Mouse (Mus musculus): ENCODE measurements around the gene Dlat. TPM values are rescaled to one million over a fixed set of nuclear protein-coding genes. Genes with fewer than 3 reads are reported as not detected.
A peak's percentile ranks its signal among the peaks of the same experiment; 100 is the strongest.

Gene Dlat
- polyA plus RNA-seq, 1 experiment from 2014 or later = 41.7 TPM

DNA sequence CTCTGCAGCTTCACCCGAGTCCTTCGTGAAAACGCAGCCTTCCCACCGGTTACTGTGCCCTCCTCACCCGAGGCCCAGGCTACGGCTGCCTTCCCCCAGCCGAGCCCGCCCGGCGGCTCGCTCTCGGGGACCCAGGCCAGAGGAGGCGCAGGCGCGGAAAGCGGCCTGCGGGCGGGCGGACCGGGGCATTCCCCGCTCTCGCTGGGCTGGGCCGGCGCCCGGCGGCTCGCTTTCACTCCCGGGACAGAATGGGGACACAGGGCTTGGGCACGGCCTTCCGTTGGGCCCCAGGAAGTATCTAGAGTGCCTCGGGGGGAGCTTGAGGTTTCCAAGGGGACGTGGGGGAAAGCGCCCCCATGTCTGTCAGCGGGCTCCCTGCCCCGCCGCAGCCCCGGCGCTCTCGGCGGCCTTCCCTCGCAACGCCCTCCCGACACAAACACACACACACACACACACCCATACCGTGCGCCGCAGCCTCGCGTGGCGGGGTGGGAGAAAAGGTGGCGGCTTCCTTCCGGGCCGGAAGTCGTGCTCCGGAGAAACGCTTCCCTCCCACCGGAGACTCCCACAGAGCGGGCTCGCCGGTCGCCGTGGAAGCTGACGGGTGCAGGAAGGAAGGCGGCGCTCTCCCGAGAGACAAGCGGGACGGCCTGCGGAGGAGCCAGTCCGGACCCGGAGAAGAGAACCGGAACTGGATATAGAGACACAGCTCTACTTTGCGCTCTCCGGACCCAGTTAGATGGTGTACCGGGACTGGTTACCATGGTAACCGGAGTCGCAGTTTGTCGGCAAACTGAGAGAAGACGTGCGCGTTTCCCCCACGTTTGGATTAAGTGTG, 42.6 kb downstream of the Dlat start, which contains the start of the genes Pih1d2 and Nkapd1:
Gene Pih1d2 (plus strand): TSS at position 556 of the 838 bp plus-strand sequence.
Gene Nkapd1 (minus strand): TSS at position 699 of the 838 bp plus-strand sequence.
- peak within 1 kb of the TSS; percentile 93 for H3K9ac ChIP-seq (ENCODE audit: low read depth, low read length)
- peak within 1 kb of the TSS; percentile 80 for H3K4me2 ChIP-seq (replicated peaks; ENCODE audit: low read depth)
- H3K9me3 ChIP-seq (ENCODE audit: control insufficient read depth) = no peaks in the 10 kb centered on the region
- H3K4me3 ChIP-seq (ENCODE audit: low read depth, low read length) = peak within 1 kb of the TSS; percentile 95
- under 1% methylated on average over 81 of the region's 81 CpGs for WGBS
- H3K4me1 ChIP-seq (replicated peaks; ENCODE audit: control insufficient read depth, insufficient read depth, low read length) = 0 out of 2 replicates have a peak, but pooled peaks cover 3% of the 10 kb centered on the region
- peaks cover 17% of the 10 kb centered on the region for H3K36me3 ChIP-seq (ENCODE audit: control insufficient read depth, insufficient read depth)
- H3K27me3 ChIP-seq (replicated peaks; ENCODE audit: control insufficient read depth, insufficient read depth, low read length) = no peaks in the 10 kb centered on the region
- peak within 1 kb of the TSS; percentile 98 for H3K27ac ChIP-seq (ENCODE audit: low read depth, low read length)
- TF ChIP-seq CTCF (IDR thresholded peaks at IDR 0.05; ENCODE audit: low read depth) = peak; percentile 47; the same call in 1 of the 2 replicates
- peak; percentile 94 for ATAC-seq

DNA sequence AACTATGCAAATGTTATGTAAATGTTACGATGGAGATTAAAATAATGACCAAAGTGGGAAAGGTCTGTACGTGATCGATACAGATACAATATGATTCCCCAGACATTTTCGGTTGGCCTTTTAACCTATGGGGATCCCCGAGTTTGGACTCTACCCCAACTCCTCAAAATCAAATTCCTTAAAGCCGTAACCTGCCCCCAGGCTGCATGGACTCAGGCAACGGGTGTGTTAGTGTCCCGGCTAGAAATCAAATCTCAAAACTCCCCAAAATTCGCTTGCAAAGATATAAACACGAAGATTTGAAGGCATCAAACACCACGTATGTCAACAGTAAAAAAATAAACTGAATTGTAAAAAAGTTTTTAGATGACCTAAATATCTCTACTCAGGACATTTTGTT, 43.4 kb downstream of the Dlat start:
- WGBS = 33% methylated on average over 11 of the region's 11 CpGs

DNA sequence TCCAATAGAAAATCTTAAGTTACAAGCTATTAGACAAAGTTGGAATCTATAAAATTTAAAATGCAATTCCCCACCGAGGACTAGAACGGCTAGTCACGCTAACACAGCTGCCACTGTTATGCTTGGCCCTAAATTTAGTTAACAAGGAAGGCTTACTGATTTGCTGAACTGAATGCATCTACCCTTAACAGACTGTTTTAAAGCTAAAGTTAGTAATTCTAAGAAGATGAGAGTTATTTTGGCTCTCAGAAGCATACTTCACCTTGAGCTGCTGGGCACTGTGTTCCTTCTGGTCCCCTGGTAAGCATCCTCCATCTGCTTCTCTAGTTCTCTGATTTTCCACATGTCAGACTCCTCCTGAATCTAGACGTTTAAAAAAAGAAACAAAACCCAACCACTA, 47.5 kb downstream of the Dlat start:
- no peak overlapping the region for H3K4me2 ChIP-seq (replicated peaks; ENCODE audit: low read depth)
- no peaks in the 10 kb centered on the region for H3K9me3 ChIP-seq (ENCODE audit: control insufficient read depth)
- H3K9ac ChIP-seq (ENCODE audit: low read depth, low read length) = no peak overlapping the region
- ATAC-seq = no peak
- H3K27ac ChIP-seq (ENCODE audit: low read depth, low read length) = no peak overlapping the region
- peaks cover 57% of the 10 kb centered on the region for H3K36me3 ChIP-seq (ENCODE audit: control insufficient read depth, insufficient read depth)
- no peak overlapping the region for H3K4me3 ChIP-seq (ENCODE audit: low read depth, low read length)
- no peaks in the 10 kb centered on the region for H3K27me3 ChIP-seq (replicated peaks; ENCODE audit: control insufficient read depth, insufficient read depth, low read length)
- TF ChIP-seq CTCF (IDR thresholded peaks at IDR 0.05; ENCODE audit: low read depth) = no peak
- 84% methylated on average over 4 of the region's 4 CpGs for WGBS
- H3K4me1 ChIP-seq (replicated peaks; ENCODE audit: control insufficient read depth, insufficient read depth, low read length) = 0 out of 2 replicates have a peak, but pooled peaks cover 3% of the 10 kb centered on the region

More for the DNA sequence above, 43.4 kb downstream of the Dlat start:
- peak overlapping the region; percentile 95 for H3K4me3 ChIP-seq (ENCODE audit: low read depth, low read length)
- no peak for ATAC-seq
- no peak for TF ChIP-seq CTCF (IDR thresholded peaks at IDR 0.05; ENCODE audit: low read depth)
- H3K4me2 ChIP-seq (replicated peaks; ENCODE audit: low read depth) = peak overlapping the region; percentile 80
- 0 out of 2 replicates have a peak, but pooled peaks cover 3% of the 10 kb centered on the region for H3K4me1 ChIP-seq (replicated peaks; ENCODE audit: control insufficient read depth, insufficient read depth, low read length)
- peaks cover 23% of the 10 kb centered on the region for H3K36me3 ChIP-seq (ENCODE audit: control insufficient read depth, insufficient read depth)
- H3K9me3 ChIP-seq (ENCODE audit: control insufficient read depth) = no peaks in the 10 kb centered on the region
- H3K27me3 ChIP-seq (replicated peaks; ENCODE audit: control insufficient read depth, insufficient read depth, low read length) = no peaks in the 10 kb centered on the region
- peak overlapping the region; percentile 93 for H3K9ac ChIP-seq (ENCODE audit: low read depth, low read length)
- no peak overlapping the region for H3K27ac ChIP-seq (ENCODE audit: low read depth, low read length)

DNA sequence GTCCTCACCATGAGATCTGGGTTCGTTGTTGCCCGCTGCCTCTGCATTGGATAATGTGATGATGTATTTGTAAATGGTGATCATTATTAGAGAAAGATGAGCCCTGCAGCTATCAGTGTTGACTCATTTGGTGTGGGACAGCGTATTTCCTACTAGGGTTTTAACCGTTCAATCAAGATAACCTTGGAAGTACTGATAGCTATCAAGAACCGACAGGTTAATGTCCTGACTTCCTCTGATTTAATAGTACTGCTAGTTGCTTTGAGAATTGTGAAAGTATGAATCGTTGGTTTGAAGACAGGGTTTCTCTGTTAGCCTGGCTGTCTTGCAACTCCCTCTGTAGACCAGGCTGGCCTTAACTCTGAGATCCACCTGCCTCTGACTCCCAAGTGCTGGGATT, 55.2 kb downstream of the Dlat start:
- H3K36me3 ChIP-seq (ENCODE audit: control insufficient read depth, insufficient read depth) = peaks cover 41% of the 10 kb centered on the region
- H3K9ac ChIP-seq (ENCODE audit: low read depth, low read length) = peak overlapping the region; percentile 75
- H3K4me3 ChIP-seq (ENCODE audit: low read depth, low read length) = peak overlapping the region; percentile 71
- H3K27me3 ChIP-seq (replicated peaks; ENCODE audit: control insufficient read depth, insufficient read depth, low read length) = no peaks in the 10 kb centered on the region
- 0 out of 2 replicates have a peak, but pooled peaks cover 8% of the 10 kb centered on the region for H3K4me1 ChIP-seq (replicated peaks; ENCODE audit: control insufficient read depth, insufficient read depth, low read length)
- peak overlapping the region; percentile 84 for H3K4me2 ChIP-seq (replicated peaks; ENCODE audit: low read depth)
- TF ChIP-seq CTCF (IDR thresholded peaks at IDR 0.05; ENCODE audit: low read depth) = no peak
- WGBS = 2% methylated on average over 6 of the region's 6 CpGs
- no peaks in the 10 kb centered on the region for H3K9me3 ChIP-seq (ENCODE audit: control insufficient read depth)
- no peak for ATAC-seq
- peak overlapping the region; percentile 96 for H3K27ac ChIP-seq (ENCODE audit: low read depth, low read length)

DNA sequence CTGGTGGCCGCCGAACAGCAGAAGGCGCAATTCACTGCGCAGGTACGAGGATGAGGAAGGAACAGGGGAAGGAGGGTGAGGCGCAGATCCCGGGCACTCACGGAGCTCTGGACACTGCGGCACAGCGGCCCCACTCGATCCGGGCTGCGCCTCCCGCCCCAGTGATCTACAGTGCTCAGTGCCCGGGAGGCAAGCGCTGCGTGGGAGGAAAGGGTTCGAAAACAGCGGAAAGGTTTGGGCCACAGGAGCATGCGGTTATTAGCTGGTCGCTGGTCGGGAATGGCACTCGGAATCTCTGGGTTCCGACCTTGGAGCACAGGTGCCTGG, 55.6 kb downstream of the Dlat start:
- under 1% methylated on average over 24 of the region's 24 CpGs for WGBS
- H3K4me3 ChIP-seq (ENCODE audit: low read depth, low read length) = peak overlapping the region; percentile 71
- ATAC-seq = peak; percentile 72

DNA sequence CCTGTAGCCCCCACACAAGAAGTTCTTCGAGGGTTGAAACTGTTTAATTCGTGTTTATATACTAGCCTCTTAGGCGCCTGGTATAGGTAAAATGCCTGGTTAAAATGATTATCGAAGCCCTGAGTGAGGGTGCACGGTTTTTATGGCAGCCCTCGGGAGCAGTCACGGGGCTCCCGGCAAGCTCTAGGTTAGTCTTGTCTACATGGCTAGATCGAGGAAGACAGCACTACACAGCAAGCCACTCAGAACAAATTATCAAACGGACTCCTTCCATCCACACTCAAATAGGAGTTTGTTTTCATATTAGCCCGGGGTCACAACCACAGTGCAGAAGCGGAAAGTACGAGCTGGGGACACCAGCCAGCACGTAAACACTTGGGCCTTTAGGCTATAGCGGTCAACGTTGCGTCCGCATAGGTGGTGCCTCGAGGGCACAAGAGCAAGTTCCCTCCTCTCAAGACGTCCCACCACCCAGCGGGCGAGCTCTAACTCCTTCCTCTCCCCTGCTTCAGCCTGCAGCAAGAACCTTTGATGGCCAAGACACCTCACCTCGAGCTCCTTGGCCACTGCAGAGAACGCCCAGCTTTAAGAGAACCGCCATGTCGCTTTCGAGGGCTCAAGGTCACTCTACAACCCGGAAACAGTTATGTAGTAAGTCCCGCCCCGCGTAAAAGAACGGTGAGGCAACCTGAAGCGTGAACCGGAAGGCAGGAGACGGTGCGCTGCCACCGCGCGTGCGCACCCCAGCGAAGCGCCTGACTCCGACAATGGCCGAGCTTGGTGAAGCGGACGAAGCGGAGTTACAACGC, 56.2 kb downstream of the Dlat start, which contains the start of the genes Sdhd and Timm8b:
Gene Sdhd (minus strand): TSS at position 624 of the 809 bp plus-strand sequence.
Gene Timm8b (plus strand): TSS at position 722 of the 809 bp plus-strand sequence.
- no peak for TF ChIP-seq CTCF (IDR thresholded peaks at IDR 0.05; ENCODE audit: low read depth)
- peak; percentile 96 for ATAC-seq
- Histone ChIP-seq H3K27me3 (replicated peaks; ENCODE audit: control insufficient read depth, insufficient read depth, low read length) (no peaks in the 10 kb centered on the region), H3K36me3 (ENCODE audit: control insufficient read depth, insufficient read depth) (peaks cover 44% of the 10 kb centered on the region), H3K27ac (ENCODE audit: low read depth, low read length) (peak within 1 kb of the TSS; percentile 96), H3K9me3 (ENCODE audit: control insufficient read depth) (no peaks in the 10 kb centered on the region), H3K4me1 (replicated peaks; ENCODE audit: control insufficient read depth, insufficient read depth, low read length) (0 out of 2 replicates have a peak, but pooled peaks cover 8% of the 10 kb centered on the region), H3K4me3 (ENCODE audit: low read depth, low read length) (peak within 1 kb of the TSS; percentile 71), H3K9ac (ENCODE audit: low read depth, low read length) (peak within 1 kb of the TSS; percentile 75), H3K4me2 (replicated peaks; ENCODE audit: low read depth) (peak within 1 kb of the TSS; percentile 84)
- under 1% methylated on average over 48 of the region's 48 CpGs for WGBS

More for the DNA sequence above, 55.6 kb downstream of the Dlat start:
- Histone ChIP-seq H3K9me3 (ENCODE audit: control insufficient read depth) (no peaks in the 10 kb centered on the region), H3K27me3 (replicated peaks; ENCODE audit: control insufficient read depth, insufficient read depth, low read length) (no peaks in the 10 kb centered on the region), H3K36me3 (ENCODE audit: control insufficient read depth, insufficient read depth) (peaks cover 41% of the 10 kb centered on the region), H3K9ac (ENCODE audit: low read depth, low read length) (peak overlapping the region; percentile 75), H3K4me1 (replicated peaks; ENCODE audit: control insufficient read depth, insufficient read depth, low read length) (0 out of 2 replicates have a peak, but pooled peaks cover 8% of the 10 kb centered on the region), H3K4me2 (replicated peaks; ENCODE audit: low read depth) (peak overlapping the region; percentile 84), H3K27ac (ENCODE audit: low read depth, low read length) (peak overlapping the region; percentile 96)
- TF ChIP-seq CTCF (IDR thresholded peaks at IDR 0.05; ENCODE audit: low read depth) = peak; percentile 59

All from intestine, postnatal 0 days (tissue).